15 mouse cellular contexts compared by ENCODE assay signal in the genomic region with DNA sequence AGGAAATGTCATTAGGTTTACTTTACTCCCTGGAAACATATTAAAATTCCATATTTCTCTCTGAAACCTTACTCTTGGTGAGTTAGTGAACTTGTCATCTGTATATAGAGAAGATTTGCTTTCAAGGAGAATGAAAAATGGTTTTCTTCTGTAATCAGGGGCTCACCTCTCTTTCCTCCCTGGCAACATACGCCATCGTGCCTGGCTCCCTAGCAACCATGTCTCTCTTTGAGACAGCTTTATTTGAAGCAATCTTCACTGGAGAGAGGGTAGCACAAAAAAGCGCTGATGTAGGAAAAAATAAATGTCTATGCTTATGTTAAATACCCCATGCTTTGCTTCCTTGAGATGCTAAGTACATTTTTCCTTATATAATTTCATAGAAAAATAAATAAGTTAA.
"Had no signal": no experiment of that assay in that cellular context is flagged by ENCODE, and none has a peak within 500 bp of the region (broad histone marks: within the 10 kb centered on the region; RNA-seq: fewer than 3 reads in every experiment).

No protein-coding gene starts in this region.

- H3K9ac ChIP-seq: liver, embryonic 15.5 days; lung, embryonic 14.5 days; midbrain, embryonic 12.5 days; stomach, embryonic 15.5 days had no signal

- H3K36me3 ChIP-seq: limb, embryonic 10.5 days; liver, embryonic 15.5 days; midbrain, embryonic 12.5 days; stomach, embryonic 15.5 days had no signal

- H3K4me3 ChIP-seq: limb, embryonic 10.5 days; liver, embryonic 15.5 days; midbrain, embryonic 12.5 days; stomach, embryonic 15.5 days had no signal

- H3K9me3 ChIP-seq: limb, embryonic 10.5 days; liver, embryonic 15.5 days; midbrain, embryonic 12.5 days; stomach, embryonic 15.5 days had no signal

- H3K27ac ChIP-seq: kidney, postnatal 0 days; limb, embryonic 10.5 days; liver, embryonic 15.5 days; midbrain, embryonic 12.5 days; stomach, embryonic 15.5 days had no signal

- H3K27me3 ChIP-seq: liver, embryonic 15.5 days; midbrain, embryonic 12.5 days; stomach, embryonic 15.5 days had no signal

- H3K4me2 ChIP-seq: liver, embryonic 11.5 days; liver, embryonic 15.5 days; lung, embryonic 14.5 days; midbrain, embryonic 12.5 days; stomach, embryonic 15.5 days had no signal

- DNase-seq: kidney, adult 11 months; kidney, adult 9 months; kidney, postnatal 36 days; lung, embryonic 14.5 days; lung, postnatal 10 days; lung, postnatal 4 days; right cerebral cortex, postnatal 14 days; thymus, adult 2 months; thymus, postnatal 25 days had no signal

- H3K4me1 ChIP-seq: liver, embryonic 15.5 days; midbrain, embryonic 12.5 days; stomach, embryonic 15.5 days had no signal
